10 mouse cellular contexts compared by ENCODE assay signal in genomic region chr12:99153664-99154063, GRCm38 (mm10).
DNase-seq lines count a peak whose midpoint lies in the region; ATAC-seq and TF ChIP-seq lines count a peak whose summit lies in the region.
"Had no signal": no experiment of that assay in that cellular context is flagged by ENCODE, and none has a peak within 500 bp of the region (broad histone marks: within the 10 kb centered on the region; RNA-seq: fewer than 3 reads in every experiment).

No protein-coding gene starts in this region.

- TF ChIP-seq CTCF in midbrain, postnatal 0 days (IDR thresholded peaks at IDR 0.05), result no peak

- peak; percentile 81 for DNase-seq in heart, adult 11 months
- no peak for DNase-seq in heart, postnatal 4 days
- DNase-seq in cerebellum, adult 18-20 months, result peak; percentile 56 to 71
- DNase-seq in hindbrain, embryonic 14.5 days (ENCODE audit: low spot score), result peak; percentile 72
- peak; percentile 82 for DNase-seq in midbrain, postnatal 0 days (ENCODE audit: low spot score)
- DNase-seq in adrenal gland, postnatal 36 days, result no peak
- no peak for DNase-seq in kidney, adult 18-20 months
- DNase-seq: B cell, adult 2 months; liver, embryonic 13.5 days had no signal

- 0 out of 2 replicates have a peak overlapping the region, but pooled peaks have one; percentile 6 for H3K27ac ChIP-seq in hindbrain, embryonic 14.5 days
- H3K27ac ChIP-seq in midbrain, postnatal 0 days (ENCODE audit: low read depth, low read length), result no peak overlapping the region
- H3K27ac ChIP-seq: liver, embryonic 13.5 days had no signal

- peak overlapping the region; percentile 36 for H3K4me2 ChIP-seq in hindbrain, embryonic 14.5 days (replicated peaks)
- no peak overlapping the region for H3K4me2 ChIP-seq in midbrain, postnatal 0 days (ENCODE audit: low read depth, low read length, poor library complexity, severe bottlenecking)
- H3K4me2 ChIP-seq: liver, embryonic 13.5 days had no signal

- peaks cover 13% of the 10 kb centered on the region; the same call in 1 of the 2 replicates for H3K4me1 ChIP-seq in hindbrain, embryonic 14.5 days (replicated peaks; ENCODE audit: control insufficient read depth, insufficient read depth, low read length)
- H3K4me1 ChIP-seq in midbrain, postnatal 0 days (ENCODE audit: insufficient read depth, low read length), result 0 out of 2 replicates have a peak, but pooled peaks cover 4% of the 10 kb centered on the region
- H3K4me1 ChIP-seq: liver, embryonic 13.5 days had no signal

- no peaks in the 10 kb centered on the region for H3K36me3 ChIP-seq in hindbrain, embryonic 14.5 days (replicated peaks; ENCODE audit: control insufficient read depth, insufficient read depth)
- H3K36me3 ChIP-seq in midbrain, postnatal 0 days (ENCODE audit: insufficient read depth, low read length), result no peaks in the 10 kb centered on the region
- H3K36me3 ChIP-seq: liver, embryonic 13.5 days had no signal

- H3K9me3 ChIP-seq in hindbrain, embryonic 14.5 days (ENCODE audit: control insufficient read depth, low read length), result peaks cover 6% of the 10 kb centered on the region; the same call in 1 of the 2 replicates
- H3K9me3 ChIP-seq in midbrain, postnatal 0 days (ENCODE audit: low read length), result no peaks in the 10 kb centered on the region

- H3K4me3 ChIP-seq in hindbrain, embryonic 14.5 days (replicated peaks; ENCODE audit: low read length), result no peak overlapping the region
- no peak overlapping the region for H3K4me3 ChIP-seq in midbrain, postnatal 0 days (ENCODE audit: low read depth, low read length)
- H3K4me3 ChIP-seq: liver, embryonic 13.5 days had no signal

- no peak overlapping the region for H3K9ac ChIP-seq in hindbrain, embryonic 14.5 days
- H3K9ac ChIP-seq in midbrain, postnatal 0 days (replicated peaks; ENCODE audit: low read length, poor library complexity, severe bottlenecking), result no peak overlapping the region
- H3K9ac ChIP-seq: liver, embryonic 13.5 days had no signal

- WGBS in hindbrain, embryonic 14.5 days, result 33% methylated on average over 10 of the region's 10 CpGs
- 35% methylated on average over 10 of the region's 10 CpGs for WGBS in midbrain, postnatal 0 days

- ATAC-seq in hindbrain, embryonic 14.5 days (ENCODE audit: low FRiP score), result peak; percentile 60; the same call in 1 of the 2 replicates
- ATAC-seq in midbrain, postnatal 0 days (ENCODE audit: low FRiP score), result no peak
- no peak for ATAC-seq in activated CD4-positive, CD25-positive, alpha-beta regulatory T cell, adult 4 months

- H3K27me3 ChIP-seq in hindbrain, embryonic 14.5 days (ENCODE audit: control insufficient read depth, insufficient read depth, low read length), result no peaks in the 10 kb centered on the region
- H3K27me3 ChIP-seq in midbrain, postnatal 0 days (ENCODE audit: insufficient read depth, low read length), result no peaks in the 10 kb centered on the region
- H3K27me3 ChIP-seq: liver, embryonic 13.5 days had no signal

Comparison
In these comparisons a context has a peak if more than half of its experiments do, and no peak if none do; other contexts are left out.
1. DNase-seq: peak in heart, adult 11 months (single experiment), cerebellum, adult 18-20 months (2 of 2), hindbrain, embryonic 14.5 days (single experiment) and midbrain, postnatal 0 days (single experiment); none in heart, postnatal 4 days (single experiment), adrenal gland, postnatal 36 days (0 of 2) and kidney, adult 18-20 months (single experiment).